Mouse (Mus musculus) embryonic facial prominence, embryonic 12.5 days (tissue): Measurements from ENCODE around the gene Sdccag8. TPM values are rescaled to one million over a fixed set of nuclear protein-coding genes. Genes with fewer than 3 reads are reported as not detected.
"Not testable (repeated sequence)": the region's sequence is repeated elsewhere in the genome, so short reads cannot be mapped to it uniquely, and the experiment has no call there.

Source experiments
- ATAC-seq: fragments of 200-750 bp; cut with Nextera tagmentation; 2 replicates; pipeline ENCODE4 v1.8.0; 2017; ENCODE audit not compliant: insufficient number of reproducible peaks, insufficient read depth, low FRiP score, low TSS enrichment
- H3K27ac ChIP-seq: fragments of 300-500 bp; sonication (generic); 2 replicates; pipeline ENCODE4 v1.5.1; 2016; ENCODE audit warnings: mild to moderate bottlenecking
- H3K27me3 ChIP-seq: fragments of 300-500 bp; sonication (generic); 2 replicates; pipeline ENCODE4 v1.6.1; 2016; ENCODE audit warnings: mild to moderate bottlenecking, moderate library complexity
- H3K36me3 ChIP-seq: fragments of 300-500 bp; sonication (generic); 2 replicates; pipeline ENCODE4 v1.6.1; 2016; ENCODE audit warnings: mild to moderate bottlenecking
- H3K4me1 ChIP-seq: fragments of 300-500 bp; sonication (generic); 2 replicates; pipeline ENCODE4 v1.6.1; 2016
- H3K4me2 ChIP-seq: fragments of 300-500 bp; sonication (generic); replicated peaks from 2 replicates; pipeline ENCODE4 v1.6.1; 2016; ENCODE audit warnings: mild to moderate bottlenecking, moderate library complexity
- H3K4me3 ChIP-seq: fragments of 300-500 bp; sonication (generic); 2 replicates; pipeline ENCODE4 v1.5.1; 2016; ENCODE audit warnings: mild to moderate bottlenecking
- H3K9ac ChIP-seq: fragments of 300-500 bp; sonication (generic); 2 replicates; pipeline ENCODE4 v1.6.1; 2016; ENCODE audit warnings: mild to moderate bottlenecking, moderate library complexity
- H3K9me3 ChIP-seq: fragments of 300-500 bp; sonication (generic); 2 replicates; pipeline ENCODE4 v1.6.1; 2016; ENCODE audit warnings: mild to moderate bottlenecking, moderate library complexity
- WGBS: fragments of 180-500 bp; shearing (Covaris S2); methylation state at CpG from one replicate; pipeline ENCODE4 v1.1.7; 2016; 5-methylcytosine and 5-hydroxymethylcytosine counted together
- polyA plus RNA-seq: library from polyadenylated mRNA; unstranded; fragments of >200 nt; fragmentation: Nextera tagmentation; extraction: Ambion mirVana; gene quantifications from 2 replicates; pipeline ENCODE4 v1.2.1, GENCODE M21; 2016

The Sdccag8 gene
- polyA plus RNA-seq, 1 experiment from 2014 or later: 17.0 TPM

GRCm38 (mm10) chr1:176931511-176931910 is 117.1 kb downstream of the Sdccag8 start:
- Histone ChIP-seq H3K9ac (no peak overlapping the region), H3K27ac (no peak overlapping the region)

GRCm38 (mm10) chr1:176932320-176932950 is 118.0 kb downstream of the Sdccag8 start:
- WGBS: 76% methylated on average over 12 of the region's 12 CpGs

More at GRCm38 (mm10) chr1:176931511-176931910, 117.1 kb downstream of the Sdccag8 start:
- H3K9me3 ChIP-seq: no peaks in the 10 kb centered on the region
- no peak for ATAC-seq
- 79% methylated on average over 10 of the region's 10 CpGs for WGBS
- H3K4me2 ChIP-seq: no peak overlapping the region
- H3K27me3 ChIP-seq: no peaks in the 10 kb centered on the region
- peaks cover 21% of the 10 kb centered on the region for H3K4me1 ChIP-seq
- H3K4me3 ChIP-seq: no peak overlapping the region
- no peaks in the 10 kb centered on the region for H3K36me3 ChIP-seq

GRCm38 (mm10) chr1:176933319-176933718 is 118.9 kb downstream of the Sdccag8 start:
- Histone ChIP-seq H3K36me3 (no peaks in the 10 kb centered on the region), H3K27ac (no peak overlapping the region), H3K4me1 (peaks cover 17% of the 10 kb centered on the region), H3K4me2 (no peak overlapping the region), H3K9me3 (no peaks in the 10 kb centered on the region), H3K9ac (no peak overlapping the region), H3K4me3 (no peak overlapping the region), H3K27me3 (no peaks in the 10 kb centered on the region)
- 65% methylated on average over 7 of the region's 7 CpGs for WGBS
- no peak for ATAC-seq

More at GRCm38 (mm10) chr1:176932320-176932950, 118.0 kb downstream of the Sdccag8 start:
- H3K27me3 ChIP-seq: no peaks in the 10 kb centered on the region
- peaks cover 21% of the 10 kb centered on the region for H3K4me1 ChIP-seq
- H3K9me3 ChIP-seq: no peaks in the 10 kb centered on the region
- H3K27ac ChIP-seq: no peak overlapping the region
- no peaks in the 10 kb centered on the region for H3K36me3 ChIP-seq
- H3K9ac ChIP-seq: no peak overlapping the region
- no peak overlapping the region for H3K4me3 ChIP-seq
- H3K4me2 ChIP-seq: no peak overlapping the region
- no peak for ATAC-seq

GRCm38 (mm10) chr1:176934043-176934762 is 119.7 kb downstream of the Sdccag8 start:
- no peaks in the 10 kb centered on the region for H3K9me3 ChIP-seq
- H3K4me2 ChIP-seq: no peak overlapping the region
- no peak for ATAC-seq
- WGBS: 55% methylated on average over 13 of the region's 13 CpGs
- H3K27ac ChIP-seq: peak overlapping the region; percentile 73
- no peak overlapping the region for H3K4me3 ChIP-seq
- no peaks in the 10 kb centered on the region for H3K36me3 ChIP-seq
- no peak overlapping the region for H3K9ac ChIP-seq
- no peaks in the 10 kb centered on the region for H3K27me3 ChIP-seq
- H3K4me1 ChIP-seq: peaks cover 17% of the 10 kb centered on the region

GRCm38 (mm10) chr1:176939901-176940341 is 125.5 kb downstream of the Sdccag8 start:
- H3K4me2 ChIP-seq: no peak overlapping the region
- H3K9me3 ChIP-seq: no peaks in the 10 kb centered on the region
- 72% methylated on average over 8 of the region's 8 CpGs for WGBS
- no peak overlapping the region for H3K9ac ChIP-seq
- no peaks in the 10 kb centered on the region for H3K27me3 ChIP-seq
- H3K36me3 ChIP-seq: no peaks in the 10 kb centered on the region
- peaks cover 4% of the 10 kb centered on the region; the same call in 1 of the 2 replicates for H3K4me1 ChIP-seq
- ATAC-seq: no peak
- H3K27ac ChIP-seq: no peak overlapping the region
- no peak overlapping the region for H3K4me3 ChIP-seq

GRCm38 (mm10) chr1:176941286-176941990 is 127.0 kb downstream of the Sdccag8 start:
- not testable (repeated sequence) for H3K36me3 ChIP-seq, H3K9me3 ChIP-seq, H3K27me3 ChIP-seq, H3K4me1 ChIP-seq, H3K4me2 ChIP-seq, H3K4me3 ChIP-seq, H3K27ac ChIP-seq, ATAC-seq, H3K9ac ChIP-seq

GRCm38 (mm10) chr1:176943126-176943525 is 128.7 kb downstream of the Sdccag8 start:
- Histone ChIP-seq H3K4me2 (no peak overlapping the region), H3K4me3 (no peak overlapping the region), H3K9ac (no peak overlapping the region), H3K36me3 (no peaks in the 10 kb centered on the region), H3K9me3 (no peaks in the 10 kb centered on the region), H3K4me1 (no peaks in the 10 kb centered on the region), H3K27ac (no peak overlapping the region), H3K27me3 (no peaks in the 10 kb centered on the region)
- 87% methylated on average over 5 of the region's 5 CpGs for WGBS
- no peak for ATAC-seq

- H3K27ac ChIP-seq: no peak overlapping the region
- H3K4me3 ChIP-seq: no peak overlapping the region
- no peak overlapping the region for H3K9ac ChIP-seq
- 88% methylated on average over 5 of the region's 5 CpGs for WGBS
- no peaks in the 10 kb centered on the region for H3K36me3 ChIP-seq
- no peaks in the 10 kb centered on the region for H3K9me3 ChIP-seq
- ATAC-seq: no peak
- H3K4me2 ChIP-seq: no peak overlapping the region
- H3K27me3 ChIP-seq: no peaks in the 10 kb centered on the region
- H3K4me1 ChIP-seq: no peaks in the 10 kb centered on the region
Measured at GRCm38 (mm10) chr1:176943987-176944386, 129.5 kb downstream of the Sdccag8 start.

- Histone ChIP-seq H3K4me1 (no peaks in the 10 kb centered on the region), H3K27ac (no peak overlapping the region), H3K9ac (no peak overlapping the region), H3K36me3 (no peaks in the 10 kb centered on the region), H3K4me3 (no peak overlapping the region), H3K27me3 (no peaks in the 10 kb centered on the region), H3K4me2 (no peak overlapping the region), H3K9me3 (no peaks in the 10 kb centered on the region)
- no peak for ATAC-seq
- 74% methylated on average over 8 of the region's 8 CpGs for WGBS
Measured at GRCm38 (mm10) chr1:176944458-176945174, 130.2 kb downstream of the Sdccag8 start.

GRCm38 (mm10) chr1:176945175-176945540 is 130.7 kb downstream of the Sdccag8 start:
- no peak overlapping the region for H3K4me2 ChIP-seq
- WGBS: 91% methylated on average over 12 of the region's 12 CpGs
- no peaks in the 10 kb centered on the region for H3K36me3 ChIP-seq
- H3K4me1 ChIP-seq: no peaks in the 10 kb centered on the region
- no peak for ATAC-seq
- no peak overlapping the region for H3K9ac ChIP-seq
- H3K4me3 ChIP-seq: no peak overlapping the region
- H3K27ac ChIP-seq: no peak overlapping the region
- H3K9me3 ChIP-seq: no peaks in the 10 kb centered on the region
- no peaks in the 10 kb centered on the region for H3K27me3 ChIP-seq

- no peak overlapping the region for H3K4me3 ChIP-seq
- no peaks in the 10 kb centered on the region for H3K36me3 ChIP-seq
- no peak overlapping the region for H3K4me2 ChIP-seq
- WGBS: 78% methylated on average over 11 of the region's 11 CpGs
- no peaks in the 10 kb centered on the region for H3K4me1 ChIP-seq
- no peak for ATAC-seq
- no peak overlapping the region for H3K27ac ChIP-seq
- H3K9me3 ChIP-seq: no peaks in the 10 kb centered on the region
- H3K9ac ChIP-seq: no peak overlapping the region
- H3K27me3 ChIP-seq: no peaks in the 10 kb centered on the region
Measured at GRCm38 (mm10) chr1:176946031-176946795, 131.8 kb downstream of the Sdccag8 start.
